Mouse (Mus musculus) c-Kit-positive CD71-negative TER-119-negative erythroid progenitor cells, embryonic 14.5 days (primary cell): Measurements from ENCODE around the gene Ankrd63.

Experiments used
- DNase-seq: peaks from one replicate; pipeline ENCODE4 v3.0.0-alpha.2; 2013; ENCODE audit warnings: low read depth

Gene Ankrd63

DNA sequence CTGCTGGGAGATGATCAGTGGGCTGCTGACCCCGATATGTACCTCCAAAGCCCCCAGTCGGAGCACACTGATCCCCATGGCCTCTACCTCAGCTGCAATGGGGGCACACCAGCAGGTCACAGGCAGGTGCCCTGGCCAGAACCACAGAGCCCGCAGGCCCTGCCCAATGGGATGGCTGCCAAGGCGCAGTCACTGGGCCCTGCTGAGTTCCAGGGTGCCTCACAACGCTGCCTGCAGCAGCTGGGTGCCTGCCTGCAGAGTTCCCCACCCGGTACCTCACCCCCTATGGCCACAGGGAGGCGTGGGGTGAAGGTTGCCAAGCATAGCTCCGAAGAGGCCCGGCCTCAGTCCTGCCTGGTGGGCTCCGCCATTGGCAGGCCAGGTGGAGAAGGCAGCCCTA, 13.9 kb downstream of the Ankrd63 start:
- DNase-seq: no peak

DNA sequence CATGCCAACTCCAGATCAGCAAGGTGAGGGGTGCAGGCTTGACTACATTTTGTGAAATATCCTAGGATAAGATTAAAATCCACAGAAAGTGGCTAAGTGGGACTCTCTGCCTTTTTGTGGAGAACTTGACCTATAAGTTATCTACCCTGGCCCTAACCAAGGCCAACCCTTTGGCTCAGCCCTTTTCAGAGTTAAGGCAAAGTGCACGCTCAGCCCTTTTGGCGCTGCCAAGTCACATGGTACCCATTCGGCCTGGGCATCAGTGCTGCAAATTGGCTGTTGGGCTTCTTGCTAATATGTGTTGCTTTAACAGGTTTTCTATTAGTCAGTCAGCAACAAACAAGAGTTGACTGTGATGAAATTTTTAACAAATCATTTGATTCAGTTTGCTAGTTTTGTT, 16.0 kb downstream of the Ankrd63 start:
- DNase-seq: no peak

DNA sequence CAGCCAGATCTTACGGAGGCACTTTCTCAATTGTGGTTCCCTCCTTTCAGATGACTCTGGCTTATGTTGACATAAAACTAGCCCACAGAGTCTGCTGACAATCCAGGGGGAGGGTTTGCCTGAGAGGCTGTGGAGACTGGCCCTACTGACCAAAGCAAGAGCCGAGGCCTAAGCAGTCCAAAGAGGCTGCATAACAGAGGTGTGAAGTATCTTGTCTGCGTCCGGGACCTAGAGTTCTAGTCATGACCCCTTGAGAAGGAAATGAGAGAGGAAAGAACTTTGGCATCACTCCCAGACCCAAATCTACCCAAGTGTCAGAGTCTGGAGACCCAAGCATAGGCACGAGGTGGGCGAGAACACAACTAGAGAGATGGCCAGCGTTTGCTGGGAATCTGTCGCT, 17.1 kb downstream of the Ankrd63 start:
- no peak for DNase-seq

DNA sequence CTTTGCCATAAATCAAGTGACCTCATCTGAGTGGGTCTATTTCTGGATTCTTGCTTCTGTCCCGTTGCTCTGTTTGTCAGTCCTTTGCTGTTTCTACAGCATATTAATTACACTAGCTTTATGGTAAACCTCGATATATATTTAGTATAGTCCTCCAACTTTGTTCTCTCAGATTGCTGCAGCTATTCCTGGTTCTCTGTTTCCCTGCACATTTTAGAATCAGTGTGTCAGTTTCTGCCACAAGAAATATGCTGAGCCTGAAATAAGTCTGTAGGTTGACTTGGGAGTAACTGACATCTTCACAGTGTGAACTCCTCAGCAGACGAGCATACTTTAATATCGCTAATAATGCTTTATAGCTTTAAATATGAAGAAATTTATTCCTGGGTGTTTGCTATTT, 18.7 kb downstream of the Ankrd63 start:
- no peak for DNase-seq

DNA sequence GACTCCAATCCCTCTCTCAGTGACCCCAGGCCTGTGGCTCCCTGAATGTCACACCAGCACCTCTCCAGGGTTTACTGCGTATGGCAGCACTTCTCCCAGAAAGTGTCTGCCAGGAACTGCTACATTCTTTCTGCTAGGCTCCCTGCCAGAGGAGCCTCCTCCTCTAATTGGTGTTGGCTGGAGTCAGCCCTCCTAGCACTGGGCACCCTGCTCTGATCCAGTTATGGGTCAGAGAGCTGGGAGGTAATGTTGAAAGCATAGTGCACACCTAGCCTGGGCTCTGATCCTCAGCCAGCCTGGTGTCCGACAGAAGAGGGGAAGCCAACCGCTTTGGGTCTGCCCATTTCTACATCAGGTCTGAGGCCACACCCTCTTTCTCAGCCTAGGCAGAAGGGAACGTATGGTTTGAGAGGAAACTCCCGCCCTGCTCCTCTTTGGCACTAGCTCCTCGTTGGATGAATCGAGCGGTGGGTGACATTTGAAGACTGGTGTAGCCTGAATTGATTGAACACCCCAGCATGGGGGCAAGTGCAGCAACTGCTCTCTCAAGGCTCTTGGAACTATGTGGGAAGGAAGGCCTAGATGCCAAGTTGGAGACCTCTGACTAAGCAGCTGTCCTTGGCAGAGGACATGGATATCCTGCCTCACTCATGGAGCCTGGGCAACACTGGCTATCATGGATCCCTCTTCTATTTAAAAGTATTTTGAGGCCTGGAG, 21.1 kb downstream of the Ankrd63 start:
- no peak for DNase-seq

DNA sequence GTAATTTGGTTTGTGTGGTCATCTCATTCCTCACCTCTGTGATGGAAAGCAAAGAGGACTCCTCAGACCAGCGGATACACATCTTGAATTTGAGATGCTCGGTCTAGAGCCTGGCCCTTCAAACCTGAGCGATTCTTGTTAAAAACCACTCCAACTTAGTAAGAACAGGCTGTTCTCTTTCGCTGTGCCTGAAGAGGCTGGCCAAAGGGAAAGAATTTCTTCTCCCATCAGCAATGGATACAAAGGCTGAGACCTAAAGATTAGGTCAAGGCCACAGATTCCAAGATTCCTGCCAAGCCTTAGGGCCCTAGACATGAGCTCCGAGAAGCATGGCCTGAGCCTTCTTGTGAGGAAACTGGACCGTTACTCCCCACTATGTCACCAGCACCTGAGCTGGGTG, 22.8 kb downstream of the Ankrd63 start:
- no peak for DNase-seq

DNA sequence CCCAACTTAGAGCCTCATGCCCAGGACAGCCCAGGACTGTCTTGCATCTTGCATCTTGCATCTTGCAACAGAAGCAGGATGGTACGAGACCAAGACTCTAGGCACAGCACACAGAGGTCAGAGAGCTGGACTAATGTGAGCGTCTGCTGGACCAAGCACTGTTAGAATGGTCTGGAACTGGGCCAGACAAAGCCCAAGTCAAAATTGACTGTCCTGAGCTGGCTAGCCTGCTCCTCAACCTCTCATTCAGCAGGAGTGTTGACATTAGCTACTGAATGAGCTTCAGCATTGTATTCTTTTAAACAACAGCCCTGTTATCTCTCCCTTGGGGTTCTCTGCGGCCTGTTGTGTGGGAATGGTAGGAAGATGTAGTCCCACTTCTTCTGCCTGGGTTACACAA, 24.2 kb downstream of the Ankrd63 start:
- no peak for DNase-seq

DNA sequence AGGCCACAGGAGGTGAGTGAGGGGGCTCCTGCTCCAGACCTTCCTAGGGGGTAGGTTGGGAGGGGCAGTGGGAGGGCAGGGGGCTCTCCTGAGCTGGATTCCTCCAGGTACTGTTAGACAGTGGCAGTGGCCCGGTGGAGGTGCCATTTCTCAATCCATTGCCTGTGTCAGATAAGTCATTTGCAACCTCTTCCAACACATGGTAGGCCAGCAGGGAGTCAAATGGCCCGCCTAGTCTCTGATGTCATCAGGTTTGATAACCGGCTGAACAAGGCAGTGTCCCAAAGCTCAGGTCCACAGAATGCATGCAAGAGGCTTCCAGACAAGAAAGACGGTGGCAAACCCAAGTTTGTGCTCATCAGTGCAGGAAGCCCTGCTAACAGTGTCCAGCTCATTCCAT, 25.9 kb downstream of the Ankrd63 start:
- no peak for DNase-seq

DNA sequence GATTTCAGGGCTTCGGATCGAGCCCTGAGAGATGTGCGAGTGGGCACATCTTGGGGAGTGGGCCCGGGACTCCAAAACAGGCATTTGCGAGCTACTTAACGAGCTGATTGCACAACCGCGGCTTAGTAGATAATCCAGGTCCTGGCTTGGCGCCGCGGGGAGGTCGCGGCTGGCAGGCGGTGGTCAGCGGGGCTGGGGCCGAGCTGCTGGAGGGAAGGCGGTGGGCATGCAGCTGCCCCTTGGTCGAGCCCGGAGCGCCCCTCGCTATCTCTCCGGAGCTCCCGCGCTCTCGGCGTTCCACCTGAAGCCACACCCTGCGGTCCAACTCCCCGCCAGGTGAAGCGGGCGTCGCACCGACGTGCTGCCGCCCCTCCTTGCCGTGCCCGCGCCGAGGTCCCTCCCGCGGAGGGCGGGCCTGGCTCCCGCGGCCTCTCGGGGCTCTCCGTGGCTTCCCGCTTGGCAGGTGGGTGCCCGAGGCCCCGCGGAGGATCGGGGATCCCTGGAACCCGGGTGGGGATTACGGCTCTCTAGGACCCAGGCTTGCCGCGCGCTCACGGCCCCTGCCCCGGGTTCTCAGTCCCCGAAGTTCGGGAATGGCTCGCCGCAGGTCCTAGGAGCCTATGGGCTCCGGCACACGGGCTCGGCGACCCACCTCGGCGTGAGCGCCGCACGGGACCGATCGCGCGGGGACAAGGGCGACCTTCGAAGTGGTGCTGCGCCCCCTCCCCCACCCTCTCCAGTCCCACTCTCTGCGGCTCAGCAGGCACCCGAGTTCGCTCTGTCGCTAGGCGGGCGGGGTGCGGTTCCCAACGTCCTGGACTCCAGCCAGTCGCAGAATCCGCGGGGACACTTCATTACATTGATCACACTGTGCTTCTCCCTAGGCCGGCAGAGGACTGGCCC, 26.7 kb downstream of the Ankrd63 start:
- DNase-seq: no peak

DNA sequence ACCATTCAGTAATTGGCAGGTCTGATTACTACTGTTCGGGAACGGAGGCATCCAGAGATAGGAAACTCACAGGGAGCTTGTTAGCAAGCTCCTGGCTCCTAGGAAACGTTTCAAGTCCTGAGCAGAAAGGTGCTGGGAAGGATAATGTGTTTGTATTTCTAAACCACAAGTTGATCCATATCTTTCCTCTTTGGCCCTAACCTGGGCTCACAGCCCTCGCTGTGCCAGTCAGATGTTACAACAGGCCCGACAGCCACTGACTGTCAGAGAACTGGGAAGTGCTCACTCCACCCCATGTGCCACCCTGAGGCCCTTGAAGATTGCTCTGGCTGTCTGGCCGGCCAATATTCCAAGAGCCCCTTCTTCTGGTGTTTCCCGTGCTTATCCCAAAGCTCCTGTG, 29.3 kb downstream of the Ankrd63 start:
- DNase-seq: no peak

DNA sequence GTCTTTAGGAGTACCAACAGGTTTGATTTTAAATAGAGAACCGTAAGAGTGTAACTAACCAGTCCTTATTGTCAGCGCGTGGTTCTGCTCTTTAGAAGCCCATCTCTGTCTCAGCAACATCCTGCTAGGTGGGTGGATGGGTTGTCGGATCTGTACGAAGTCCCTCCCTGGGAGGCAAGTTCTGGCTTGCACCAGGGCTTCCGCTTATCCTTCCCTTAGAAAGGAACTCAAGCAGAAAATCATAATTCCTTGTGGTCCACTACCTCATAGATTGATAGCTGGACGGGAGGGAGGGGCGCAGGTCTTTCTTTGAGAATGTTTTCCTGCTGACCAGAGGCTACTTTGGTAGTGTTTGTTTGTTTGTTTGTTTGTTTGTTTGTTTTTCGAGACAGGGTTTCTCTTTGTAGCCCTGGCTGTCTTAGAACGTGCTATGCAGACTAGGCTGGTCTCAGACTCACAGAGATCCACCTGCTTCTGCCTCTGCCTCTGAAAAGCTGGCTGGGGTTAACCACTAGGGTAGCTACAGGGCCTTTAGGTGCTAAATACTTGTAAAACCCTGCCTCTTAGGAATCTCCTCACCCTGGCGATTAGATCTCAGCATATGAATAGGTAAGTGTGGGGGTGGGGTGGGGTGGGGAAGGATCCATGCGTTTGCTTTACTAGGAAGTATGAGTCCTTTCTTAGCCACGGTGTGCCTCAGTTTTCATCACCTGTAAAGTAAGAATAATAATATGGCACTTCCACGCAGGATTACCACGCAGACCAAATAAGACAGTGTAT, 29.9 kb downstream of the Ankrd63 start:
- no peak for DNase-seq

DNA sequence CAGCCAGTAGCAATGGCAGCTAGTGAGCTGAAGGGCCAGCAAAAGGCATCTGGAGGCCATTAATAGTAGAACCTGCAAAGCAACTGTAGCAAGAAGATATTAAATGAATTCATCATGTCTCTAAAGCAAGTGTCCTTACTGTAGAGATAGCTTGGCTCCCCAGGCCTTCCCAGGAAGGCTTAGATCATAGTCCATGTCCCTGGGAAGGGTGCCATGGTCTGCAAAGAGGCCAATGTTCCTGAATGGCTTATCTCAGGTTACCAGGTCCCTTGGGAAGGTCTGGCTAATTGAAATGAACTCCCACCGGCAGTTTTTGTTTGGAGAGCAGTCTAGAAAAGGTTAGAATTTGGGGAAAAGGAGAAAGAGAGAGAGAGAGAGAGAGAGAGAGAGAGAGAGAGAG, 32.0 kb downstream of the Ankrd63 start:
- no peak for DNase-seq

DNA sequence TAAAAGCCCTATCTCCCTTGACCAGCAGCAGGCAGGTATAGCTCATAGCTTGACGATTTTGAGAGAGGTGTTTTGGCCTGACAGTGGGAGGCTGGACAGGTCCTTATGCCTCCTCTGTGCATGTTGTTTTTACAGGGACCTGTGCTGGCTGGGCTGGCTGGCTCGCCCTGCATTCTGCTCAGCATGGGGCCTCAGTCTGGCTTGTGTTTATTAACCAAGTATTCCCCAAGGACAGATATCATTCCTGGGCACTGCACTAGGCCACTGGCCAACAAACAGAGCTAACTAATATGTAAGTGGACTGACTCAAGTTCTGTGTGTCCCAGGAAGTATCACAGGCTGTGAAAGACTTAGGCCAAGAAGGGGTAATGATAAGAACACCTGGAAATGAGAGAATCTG, 34.0 kb downstream of the Ankrd63 start:
- no peak for DNase-seq

DNA sequence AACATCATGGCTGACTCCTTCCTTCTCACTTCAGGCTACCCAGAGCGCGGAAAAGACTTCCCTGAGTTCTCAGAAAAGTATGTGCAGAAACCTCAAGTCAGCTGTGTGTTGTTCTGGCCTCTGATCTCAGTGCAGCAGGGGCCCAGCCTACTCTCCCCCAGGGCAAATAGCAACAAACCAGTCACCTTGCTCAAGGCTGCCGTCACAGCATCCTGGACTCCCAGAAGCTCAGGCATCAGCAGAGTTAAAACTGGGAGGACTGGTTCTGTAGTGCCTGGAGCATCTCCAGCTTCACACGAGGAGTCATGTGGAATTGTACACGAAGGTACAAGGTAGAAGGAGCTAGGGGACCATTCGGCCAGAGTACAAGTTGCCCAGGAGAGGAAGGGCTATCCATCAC, 34.5 kb downstream of the Ankrd63 start:
- DNase-seq: no peak

DNA sequence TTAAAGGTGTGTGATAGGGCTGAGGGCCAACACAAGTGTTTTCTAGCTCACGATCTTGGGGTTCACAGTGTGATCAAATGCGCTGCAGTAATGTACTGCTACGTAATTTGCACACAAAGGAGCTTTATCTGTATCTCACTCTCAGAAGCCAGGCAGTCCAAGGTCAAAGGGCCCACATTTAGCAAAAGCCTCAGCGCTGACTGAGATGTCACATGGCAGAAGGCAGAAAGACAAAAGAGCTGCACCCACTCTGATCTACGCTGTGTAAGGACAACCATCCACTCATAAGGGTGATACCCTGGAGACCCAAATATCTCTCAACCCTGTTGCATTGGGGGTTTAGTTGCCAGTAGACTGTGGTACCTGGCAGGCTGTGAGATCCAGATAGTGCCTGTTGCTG, 36.6 kb downstream of the Ankrd63 start:
- no peak for DNase-seq

DNA sequence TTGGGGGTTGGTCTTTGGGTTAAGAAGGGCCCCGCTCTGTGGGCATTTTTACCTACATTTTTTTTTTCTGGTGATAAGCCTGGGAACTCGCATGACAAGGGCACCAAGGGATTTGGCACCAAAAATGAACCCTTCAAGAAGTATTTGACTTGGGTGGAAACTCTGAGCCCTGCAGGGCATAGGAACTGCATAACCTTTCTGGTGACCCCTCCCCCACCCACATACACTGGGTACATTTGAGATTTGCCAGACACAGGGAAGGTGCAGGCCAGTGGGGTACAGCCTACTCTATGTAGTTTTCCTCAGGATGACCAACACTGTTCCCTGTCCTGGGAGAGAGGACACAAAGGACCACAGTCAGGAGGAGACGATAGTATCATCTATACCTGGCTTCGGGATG, 38.1 kb downstream of the Ankrd63 start:
- DNase-seq: no peak

DNA sequence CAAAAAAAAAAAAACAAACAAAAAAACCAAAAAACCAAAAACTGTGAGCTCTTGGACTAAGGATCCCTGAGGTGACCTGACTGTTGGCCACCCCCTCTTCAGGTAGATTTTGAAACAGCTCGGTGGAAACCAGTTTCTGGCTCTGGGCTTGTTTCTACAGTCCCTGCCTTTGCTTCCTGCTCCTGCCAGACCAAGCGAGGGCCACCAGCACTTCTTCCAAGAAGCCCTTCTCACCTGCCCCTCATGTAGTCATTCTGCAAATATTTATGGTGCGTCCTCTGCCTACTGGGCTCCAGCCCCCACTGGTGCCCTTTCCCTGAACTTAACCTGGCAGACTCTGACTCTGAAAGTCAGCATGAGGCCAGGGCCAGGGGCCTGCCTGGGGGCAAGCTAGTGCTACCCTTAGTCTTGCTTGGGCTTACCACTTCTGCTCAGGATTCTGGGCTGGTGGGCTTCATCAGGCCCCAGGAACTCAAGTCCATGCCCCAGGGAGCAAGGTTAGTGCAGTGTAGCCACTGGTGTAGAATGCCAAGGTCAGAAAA, 38.7 kb downstream of the Ankrd63 start:
- DNase-seq: no peak

DNA sequence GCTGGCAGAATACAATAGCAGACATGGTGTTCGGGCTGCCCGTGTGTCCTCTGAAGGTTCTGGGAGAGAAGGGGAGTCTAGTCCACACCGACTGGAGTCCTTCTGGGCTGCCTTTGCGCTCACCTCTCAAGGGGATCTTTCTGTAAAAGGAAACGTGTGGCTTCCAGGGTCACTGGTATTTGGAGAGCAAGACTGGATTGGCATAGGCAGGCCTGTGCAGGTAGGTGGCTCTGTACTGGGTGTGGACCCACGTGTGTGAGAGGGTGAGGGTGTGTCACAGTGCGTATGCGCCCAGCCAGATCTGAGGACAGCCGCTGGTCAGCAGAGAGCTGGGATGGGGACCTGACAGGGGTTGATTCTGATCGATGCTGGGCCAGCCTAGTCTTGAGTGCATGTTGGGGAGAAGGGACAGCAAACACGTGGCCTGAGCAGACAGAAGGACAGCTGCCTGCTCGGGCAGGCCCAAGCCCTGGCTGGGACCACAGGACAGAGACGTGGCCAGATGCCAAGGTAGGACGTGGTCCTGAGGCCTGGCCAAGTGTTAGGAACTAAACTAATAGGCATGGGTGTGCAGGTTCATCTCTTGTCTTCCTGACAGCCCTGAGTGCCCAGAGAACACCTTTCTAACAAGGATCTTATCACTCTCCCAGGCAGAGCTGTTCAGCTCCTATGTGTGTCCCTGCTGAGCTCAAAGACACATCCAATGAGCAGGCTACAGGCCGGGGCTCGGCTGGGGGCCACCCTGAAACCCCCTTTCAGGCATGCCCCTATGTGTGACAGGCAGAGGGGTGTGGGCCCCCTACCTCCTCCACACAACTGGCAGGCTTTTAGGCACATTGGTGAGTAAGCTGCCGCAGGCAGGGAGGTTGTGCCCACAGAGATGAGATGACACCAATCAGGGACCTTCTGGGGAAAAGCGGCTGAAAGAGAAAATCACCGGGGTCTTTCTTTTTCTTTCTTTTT, 39.7 kb downstream of the Ankrd63 start:
- DNase-seq: no peak

DNA sequence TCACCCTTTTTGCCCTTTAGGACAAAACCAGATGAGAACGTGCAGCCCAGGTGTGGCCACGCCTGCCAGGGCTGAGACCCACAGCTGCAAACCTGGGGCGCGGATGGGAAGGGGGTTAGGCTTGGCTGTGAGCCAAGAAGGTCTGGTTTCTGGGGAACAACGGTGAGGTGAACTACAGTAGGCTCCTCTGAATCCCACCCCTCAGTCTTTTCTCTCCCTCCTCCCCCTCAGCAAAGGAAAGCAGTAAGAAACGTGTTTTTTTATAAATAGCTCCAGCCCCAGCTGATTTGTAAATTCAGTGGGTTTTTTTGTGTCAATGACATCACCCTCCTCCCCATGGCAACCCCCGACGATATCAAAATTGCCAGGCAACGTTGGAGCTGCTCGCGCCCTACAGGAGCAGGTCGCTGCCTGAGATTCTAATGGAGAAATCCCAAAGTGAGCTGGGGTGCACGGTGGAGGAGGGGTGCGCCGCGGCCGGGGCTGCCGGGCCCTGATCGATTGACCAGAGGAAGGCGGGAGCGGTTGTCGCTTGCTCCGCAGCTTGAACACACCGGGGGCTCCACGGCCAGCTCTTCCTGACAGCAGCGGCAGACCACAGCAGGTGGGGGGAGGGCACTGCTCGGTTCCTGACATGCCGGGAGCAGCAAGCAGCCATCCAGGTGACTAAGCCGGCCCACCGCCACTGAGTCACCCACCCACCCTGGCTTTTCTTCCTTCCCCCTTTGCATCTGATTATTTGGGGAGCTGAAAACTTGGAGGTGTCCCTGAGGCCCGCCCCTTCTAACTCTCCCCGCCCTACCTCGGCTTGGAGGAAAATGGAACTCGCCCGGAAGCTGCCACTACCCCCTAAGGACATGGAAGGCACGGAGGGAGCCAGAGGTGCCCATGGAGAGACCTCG, 40.6 kb downstream of the Ankrd63 start, which contains the start of gene Pak6:
Pak6 (plus strand) TSS at position 402 of the 902 bp plus-strand sequence.
- DNase-seq: peak; percentile 53

DNA sequence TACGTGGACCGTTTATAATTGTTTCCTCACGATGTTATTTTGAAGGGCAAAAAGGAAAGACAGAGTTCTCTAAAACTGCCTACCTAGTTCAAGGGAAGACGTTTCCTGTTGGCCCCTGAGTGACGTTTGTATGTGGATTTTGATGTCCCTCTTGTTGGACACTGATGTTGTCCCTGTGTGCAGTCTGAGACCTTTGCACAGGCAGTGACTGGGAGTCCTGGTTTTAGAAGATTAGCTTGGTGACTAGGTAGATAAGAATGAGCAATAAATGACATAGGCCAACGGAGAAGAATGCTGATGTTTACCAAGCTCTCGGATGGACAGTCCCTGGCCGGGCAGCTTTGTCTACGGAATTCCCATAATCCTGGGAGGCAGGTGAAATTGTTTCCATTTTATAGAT, 41.9 kb downstream of the Ankrd63 start:
- no peak for DNase-seq
